Mouse (Mus musculus): Measurements from ENCODE around the gene Olfr355. TPM values are rescaled to one million over a fixed set of nuclear protein-coding genes. Genes with fewer than 3 reads are reported as not detected.

The Olfr355 gene
- not detected in 2 replicates for polyA plus RNA-seq (2012; rRNA removed)

DNA sequence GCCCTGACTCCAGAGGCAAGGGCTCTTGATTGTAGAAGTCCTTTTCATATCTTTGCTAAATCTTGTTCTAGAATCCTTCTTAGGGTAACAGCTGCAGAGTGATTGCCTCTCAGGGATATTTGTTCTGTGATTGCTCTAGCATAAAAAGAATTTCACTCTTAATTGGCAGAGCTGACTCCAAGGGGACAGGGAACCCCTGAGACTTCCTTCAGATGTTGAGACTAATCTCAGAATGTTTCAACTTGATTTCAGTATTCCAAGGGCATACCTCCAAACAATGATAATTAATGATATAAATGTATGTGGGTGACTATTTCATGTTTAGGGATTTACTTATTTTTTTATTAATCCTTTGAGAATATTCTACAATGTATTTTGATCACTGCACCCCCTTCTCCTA is at the start of gene Olfr355:
Olfr355 (minus strand) TSS at position 101 of the 400 bp plus-strand sequence.

DNA sequence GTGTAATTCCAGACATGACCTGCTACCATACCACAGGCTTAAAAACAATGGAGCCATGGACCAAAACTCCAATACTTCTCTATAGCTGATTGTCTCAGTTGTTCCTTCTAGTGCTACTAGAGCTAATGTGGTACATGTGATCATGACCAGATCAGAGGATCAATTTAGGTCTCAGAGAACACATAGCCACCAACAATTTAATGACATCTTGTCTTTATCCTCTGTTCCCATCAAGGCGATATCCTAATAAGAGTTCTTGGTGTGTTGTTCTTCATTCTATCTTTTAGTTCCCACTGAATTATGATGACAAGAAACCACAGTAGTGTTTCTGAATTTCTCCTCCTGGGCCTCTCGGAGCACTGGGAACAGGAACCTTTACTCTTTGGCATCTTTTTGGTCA is 8.1 kb upstream of the Olfr355 start, which contains the start of gene Olfr356:
Olfr356 (plus strand) TSS at position 301 of the 400 bp plus-strand sequence.

DNA sequence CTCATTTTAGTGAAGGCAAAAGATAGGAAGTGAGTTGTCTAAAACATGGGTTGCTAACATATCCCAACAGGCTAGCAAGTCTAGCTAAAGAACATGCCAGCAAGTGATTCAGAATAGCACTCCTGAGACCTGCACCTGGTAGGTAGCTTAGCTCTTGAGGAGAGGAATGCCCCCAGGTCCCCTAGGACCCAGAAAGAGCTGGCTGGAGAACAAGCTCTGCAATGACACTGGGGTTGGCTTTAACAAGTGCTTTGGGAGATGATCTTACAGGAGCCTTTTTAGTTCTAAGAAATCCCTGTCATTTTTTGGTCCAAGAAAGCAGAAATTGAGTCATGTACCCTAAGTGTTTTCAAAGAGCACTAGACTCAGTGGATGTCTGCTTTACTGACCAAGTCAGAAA is 23.3 kb downstream of the Olfr355 start, which contains the start of gene Olfr354:
Olfr354 (plus strand) TSS at position 301 of the 400 bp plus-strand sequence.

DNA sequence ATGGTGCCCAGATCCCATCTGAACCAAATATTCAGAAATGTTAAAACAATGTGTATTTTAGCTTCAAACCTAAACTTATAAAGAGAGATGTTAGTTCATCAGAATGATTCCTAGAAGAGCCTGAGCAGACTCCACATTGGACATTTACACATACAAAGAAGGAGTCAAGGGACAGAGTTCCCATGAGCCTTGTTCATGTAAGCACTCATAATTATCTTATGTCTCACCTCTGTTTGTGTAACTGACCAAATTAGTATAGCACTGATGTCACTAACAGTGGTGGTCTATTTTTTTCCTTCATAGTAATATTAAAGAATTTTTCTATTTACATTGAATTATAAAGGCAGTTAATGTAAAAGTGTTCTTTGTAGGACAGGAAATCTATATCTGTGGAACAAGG is 35.9 kb downstream of the Olfr355 start, which contains the start of gene Olfr353:
Olfr353 (minus strand) TSS at position 101 of the 400 bp plus-strand sequence.

Other genes with a start within 250 kb of the Olfr355 start
- gene Olfr346, start 243.1 kb downstream of the Olfr355 start, polyA plus RNA-seq (2012; rRNA removed): not detected in 2 replicates
- not detected in 2 replicates for gene Olfr347, start 197.0 kb downstream of the Olfr355 start, polyA plus RNA-seq (2012; rRNA removed)
- not detected in 2 replicates for gene Olfr348, start 144.6 kb downstream of the Olfr355 start, polyA plus RNA-seq (2012; rRNA removed)
- gene Olfr50, start 138.4 kb downstream of the Olfr355 start, polyA plus RNA-seq (2012; rRNA removed): not detected in 2 replicates
- not detected in 2 replicates for gene Olfr3, start 111.9 kb downstream of the Olfr355 start, polyA plus RNA-seq (2012; rRNA removed)
- not detected in 2 replicates for gene Olfr350, start 82.6 kb downstream of the Olfr355 start, polyA plus RNA-seq (2012; rRNA removed)
- gene Olfr351, start 66.2 kb downstream of the Olfr355 start, polyA plus RNA-seq (2012; rRNA removed): not detected in 2 replicates
- gene Olfr352, start 60.4 kb downstream of the Olfr355 start, polyA plus RNA-seq (2012; rRNA removed): not detected in 2 replicates
- gene Olfr353, start 36.0 kb downstream of the Olfr355 start, polyA plus RNA-seq (2012; rRNA removed): not detected in 2 replicates
- gene Olfr354, start 23.2 kb downstream of the Olfr355 start, polyA plus RNA-seq (2012; rRNA removed): not detected in 2 replicates
- gene Olfr356, start 8.2 kb upstream of the Olfr355 start, polyA plus RNA-seq (2012; rRNA removed): not detected in 2 replicates
- not detected in 2 replicates for gene Olfr357, start 64.9 kb upstream of the Olfr355 start, polyA plus RNA-seq (2012; rRNA removed)
- not detected in 2 replicates for gene Olfr358, start 80.4 kb upstream of the Olfr355 start, polyA plus RNA-seq (2012; rRNA removed)
- not detected in 2 replicates for gene Olfr360, start 136.8 kb upstream of the Olfr355 start, polyA plus RNA-seq (2012; rRNA removed)
- not detected in 2 replicates for gene Olfr361, start 160.4 kb upstream of the Olfr355 start, polyA plus RNA-seq (2012; rRNA removed)
- gene Olfr362, start 189.0 kb upstream of the Olfr355 start, polyA plus RNA-seq (2012; rRNA removed): not detected in 2 replicates
- gene Olfr364-ps1, start 210.4 kb upstream of the Olfr355 start, polyA plus RNA-seq (2012; rRNA removed): not detected in 2 replicates